In the genomic region with DNA sequence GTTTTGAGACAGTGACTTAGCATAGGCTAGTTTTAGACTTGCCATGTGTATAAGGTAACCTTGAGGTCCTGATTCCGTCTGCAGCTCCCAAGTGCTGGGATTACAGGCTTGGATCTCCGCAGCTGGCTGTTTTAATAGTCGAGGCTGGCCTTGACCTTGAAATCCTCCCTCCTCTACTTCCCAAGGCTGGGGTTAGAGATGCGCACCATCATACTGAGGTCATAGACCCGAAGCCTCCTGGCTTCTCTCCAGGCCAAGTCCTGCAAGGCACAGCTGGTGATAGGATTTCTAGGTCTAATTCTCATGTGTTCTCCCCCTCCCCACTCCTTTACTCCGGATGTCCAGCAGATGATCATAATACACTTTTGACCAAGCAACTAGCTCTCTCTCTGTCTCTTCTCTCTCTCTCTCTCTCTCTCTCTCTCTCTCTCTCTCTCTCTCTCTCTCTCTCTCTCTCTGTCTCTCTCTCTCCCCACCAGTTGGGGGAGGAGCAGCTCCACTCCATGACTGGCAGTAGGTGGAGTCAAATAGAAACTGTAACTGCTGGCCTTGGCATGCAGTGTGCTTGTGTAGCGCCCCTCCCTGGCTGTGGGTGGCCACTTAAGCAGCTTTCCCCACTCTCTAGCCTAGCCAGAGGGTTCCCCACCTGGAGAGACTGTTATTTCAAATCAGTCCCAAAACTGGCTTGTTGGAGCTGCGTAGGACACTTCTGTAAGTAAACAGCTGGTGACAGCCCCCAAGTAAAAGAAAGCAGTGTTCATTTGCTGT, we compare ENCODE assay signal across 1 mouse cellular context.
TF ChIP-seq lines count a peak whose summit lies in the region.

No protein-coding gene starts in this region.

TF ChIP-seq in CH12.LX, 34 proteins besides CTCF, POLR2A, EP300 and RAD21 (continued from another document):
- TF ChIP-seq BHLHE40 (IDR thresholded peaks at IDR 0.05; ENCODE audit: low read depth, low read length) (0 out of 2 replicates have a peak, but pooled peaks have one; percentile 36), PAX5 (IDR thresholded peaks at IDR 0.05; ENCODE audit: low read length) (no peak), ZNF384 (IDR thresholded peaks at IDR 0.05; ENCODE audit: low read depth, low read length) (no peak), RCOR1 (conservative IDR thresholded peaks at IDR 0.05; ENCODE audit: low read depth, low read length) (no peak), ZMIZ1 (IDR thresholded peaks at IDR 0.05; ENCODE audit: low read depth, low read length) (no peak), MAX (IDR thresholded peaks at IDR 0.05; ENCODE audit: low read length) (no peak), HCFC1 (IDR thresholded peaks at IDR 0.05; ENCODE audit: low read depth, low read length) (no peak), IRF4 (IDR thresholded peaks at IDR 0.05; ENCODE audit: low read depth, low read length) (peak; percentile 96), ZKSCAN1 (IDR thresholded peaks at IDR 0.05; ENCODE audit: borderline replicate concordance, low read depth, low read length) (no peak), ZC3H11A (IDR thresholded peaks at IDR 0.05; ENCODE audit: low read depth, low read length) (peak; percentile 27), USF2 (conservative IDR thresholded peaks at IDR 0.05; ENCODE audit: low read depth, low read length) (no peak), MYC (IDR thresholded peaks at IDR 0.05; ENCODE audit: low read depth, low read length) (0 out of 2 replicates have a peak, but pooled peaks have one; percentile 38), CHD2 (IDR thresholded peaks at IDR 0.05; ENCODE audit: low read length) (peak; percentile 74), E2F4 (IDR thresholded peaks at IDR 0.05; ENCODE audit: insufficient replicate concordance, low read depth, low read length) (no peak), ELF1 (IDR thresholded peaks at IDR 0.05; ENCODE audit: low read depth, low read length) (no peak), JUN (IDR thresholded peaks at IDR 0.05; ENCODE audit: insufficient read depth, low read depth, low read length) (no peak), MXI1 (IDR thresholded peaks at IDR 0.05; ENCODE audit: low read depth, low read length) (no peak), MAZ (IDR thresholded peaks at IDR 0.05; ENCODE audit: low read depth, low read length) (peak; percentile 64; the same call in 1 of the 2 replicates), UBTF (IDR thresholded peaks at IDR 0.05; ENCODE audit: low read depth, low read length) (no peak), MEF2A (IDR thresholded peaks at IDR 0.05; ENCODE audit: borderline replicate concordance, low read depth, low read length) (peak; percentile 69; the same call in 1 of the 2 replicates), KAT2A (IDR thresholded peaks at IDR 0.05; ENCODE audit: insufficient replicate concordance, low read length) (no peak), GABPA (IDR thresholded peaks at IDR 0.05; ENCODE audit: insufficient replicate concordance, low read depth, low read length) (no peak), USF1 (IDR thresholded peaks at IDR 0.05; ENCODE audit: low read depth, low read length) (no peak), NRF1 (IDR thresholded peaks at IDR 0.05; ENCODE audit: low read depth, low read length) (no peak), SMC3 (IDR thresholded peaks at IDR 0.05; ENCODE audit: low read depth, low read length) (peak; percentile 80), CHD1 (IDR thresholded peaks at IDR 0.05; ENCODE audit: low read depth, low read length) (no peak)
